Mouse (Mus musculus) cerebellum, postnatal 10 days (tissue): ENCODE data around the gene Scgb1b17.
"Not testable (repeated sequence)": the region's sequence is repeated elsewhere in the genome, so short reads cannot be mapped to it uniquely, and the experiment has no call there.

Experiments
- DNase-seq, 2 experiments: peaks; one replicate each; pipeline ENCODE4 v3.0.0; 2021; ENCODE audit warnings: mixed read lengths in 2 of 2

Scgb1b17 gene

DNA sequence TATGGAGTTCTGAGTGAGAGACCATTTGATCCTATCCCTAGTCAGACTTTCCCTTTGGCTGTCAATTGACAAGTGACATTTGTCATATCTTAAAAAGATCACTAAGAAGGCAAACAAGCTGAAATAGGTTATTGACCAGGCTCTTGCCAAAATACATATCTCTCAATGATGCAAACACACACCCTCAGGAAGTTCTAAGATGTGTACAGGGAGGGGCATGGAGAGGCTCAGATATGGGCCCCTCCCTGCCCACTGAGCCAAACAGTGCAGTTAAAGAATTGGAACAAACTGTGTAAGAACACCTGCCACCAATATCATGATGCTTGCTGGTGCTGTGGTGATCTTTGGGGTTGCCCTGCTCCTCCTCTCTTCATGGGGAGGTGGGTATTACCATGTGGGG is at the start of gene Scgb1b17:
TSS of gene Scgb1b17 (plus strand) at position 301 of the 400 bp plus-strand sequence.
- not testable (repeated sequence) for DNase-seq

DNA sequence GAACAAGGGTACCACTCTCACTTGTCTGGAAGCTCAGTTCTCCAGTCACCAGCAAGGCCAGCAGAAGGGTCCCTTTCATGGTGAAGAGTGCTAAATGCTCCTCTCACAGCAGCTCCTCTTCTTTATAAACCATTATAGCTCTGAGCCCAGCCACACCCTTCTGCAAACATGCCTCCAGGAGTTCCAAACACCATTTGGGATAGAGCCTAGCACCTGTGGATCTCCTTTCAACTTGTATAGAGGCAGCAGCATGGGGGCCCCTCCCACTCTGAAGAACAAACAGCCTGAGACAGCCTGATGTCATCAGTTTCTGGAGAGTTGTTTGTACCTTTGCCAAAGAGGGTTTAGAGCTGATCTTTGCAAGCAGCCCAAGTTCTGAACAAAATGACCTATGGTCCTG is 6.8 kb upstream of the Scgb1b17 start, which contains the start of gene Scgb2b17:
TSS of gene Scgb2b17 (minus strand) at position 101 of the 400 bp plus-strand sequence.
- not testable (repeated sequence) for DNase-seq
